Mouse (Mus musculus): ENCODE measurements at regions not wholly inside any gene's neighbourhood (a gene's known extent, or its start where the extent isn't known, plus 50 kb on each side); places are given as distances from the start of the nearest gene placed in this dataset.

DNA sequence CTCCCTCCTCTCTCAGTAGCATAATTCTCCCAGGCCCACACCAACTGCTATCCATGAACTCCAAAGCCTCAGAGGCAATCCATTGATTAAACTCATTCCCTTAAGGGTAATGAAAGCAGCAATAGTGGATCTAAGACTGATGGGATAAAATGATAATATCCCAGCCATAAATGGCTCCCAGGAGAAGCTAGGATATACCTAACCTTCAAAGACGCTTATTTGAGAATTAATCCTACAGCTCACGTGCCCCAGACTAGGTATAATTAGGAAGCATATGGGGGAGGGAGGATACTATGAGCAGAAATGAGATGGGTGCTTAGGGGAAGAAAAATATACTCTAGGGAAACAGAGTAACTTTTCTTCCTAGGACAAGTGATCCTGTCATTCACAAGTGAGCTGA, 52.8 kb upstream of the Rnf32 start:
- DNase-seq (ENCODE audit: low spot score in 2 of 2), result no peak

DNA sequence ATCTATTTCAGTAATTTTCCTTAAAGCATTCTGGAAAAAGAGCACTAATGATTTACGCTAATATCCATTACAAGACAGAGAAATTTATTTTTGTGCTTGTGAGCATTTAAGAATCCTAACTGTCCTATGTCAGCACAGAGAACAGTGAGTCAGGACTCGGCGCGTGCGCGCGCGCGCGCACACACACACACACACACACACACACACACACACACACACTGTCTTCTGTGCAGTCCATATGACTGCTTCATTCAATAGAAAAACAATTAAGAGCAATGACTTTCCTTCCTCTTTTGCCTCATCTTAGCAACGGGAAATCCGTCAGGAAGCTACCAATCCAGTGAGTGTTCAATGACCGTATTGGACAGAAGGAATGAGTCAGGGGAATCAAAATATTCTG, 53.3 kb upstream of the Rnf32 start:
- no peak for DNase-seq (ENCODE audit: low spot score in 2 of 2)

DNA sequence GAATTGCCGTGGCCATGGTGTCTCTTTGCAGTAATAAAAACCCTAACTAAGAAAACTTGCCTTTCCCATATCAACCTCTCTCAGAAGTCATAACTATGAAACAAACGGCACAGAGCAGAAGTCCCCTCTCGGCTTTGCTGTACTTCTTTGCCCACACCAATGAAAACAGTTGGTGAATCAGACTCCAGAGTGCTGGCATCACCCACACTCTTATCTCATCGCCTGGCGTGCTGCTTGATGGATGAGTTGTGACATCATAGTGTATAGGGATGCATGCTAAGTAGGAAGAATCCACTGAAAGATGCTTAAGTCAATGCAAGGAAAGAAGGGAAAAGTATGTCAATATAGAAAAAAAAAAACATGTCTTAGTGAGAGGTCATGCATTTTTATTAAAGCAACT, 58.3 kb upstream of the Rnf32 start:
- no peak for DNase-seq (ENCODE audit: low spot score in 2 of 2)

DNA sequence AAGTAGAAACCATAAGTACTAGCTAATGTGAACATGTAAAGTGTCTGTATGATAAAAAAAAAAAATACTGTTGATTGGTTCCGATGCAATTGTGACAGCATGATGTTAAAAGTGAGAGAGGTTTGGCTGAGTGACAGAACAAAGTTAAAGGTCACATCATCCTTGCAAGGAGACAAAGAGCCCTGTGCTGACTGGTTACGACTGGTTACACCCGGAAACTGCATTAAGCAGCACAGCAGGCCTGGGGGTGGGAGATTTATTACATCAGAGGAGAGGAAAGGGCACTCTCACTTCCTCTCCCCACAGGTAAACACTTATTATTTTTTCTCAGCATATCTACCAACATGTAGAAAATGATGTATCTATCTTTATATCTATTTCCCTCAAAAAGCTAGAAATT, 63.5 kb upstream of the Rnf32 start:
- no peak for DNase-seq (ENCODE audit: low spot score in 2 of 2)

DNA sequence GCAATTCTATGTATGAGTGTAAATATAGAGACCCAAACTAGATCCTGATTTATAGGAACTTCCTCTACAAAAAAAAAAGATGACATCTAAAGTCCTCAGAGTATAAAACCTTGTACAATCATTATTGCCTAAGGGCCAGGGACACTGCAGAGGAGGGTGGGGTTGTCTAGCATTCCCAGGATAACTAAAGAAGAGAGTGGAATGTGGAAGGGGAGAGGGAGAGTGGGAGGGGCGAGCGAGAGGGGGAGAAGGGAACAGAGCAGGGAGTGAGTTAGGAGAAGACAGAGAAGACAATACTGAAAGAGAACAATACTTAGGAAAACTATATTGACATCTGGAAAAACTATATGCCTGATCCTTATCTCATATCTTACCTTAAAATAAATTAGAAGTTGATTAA, 64.0 kb upstream of the Rnf32 start:
- DNase-seq (ENCODE audit: low spot score in 2 of 2), result no peak

DNA sequence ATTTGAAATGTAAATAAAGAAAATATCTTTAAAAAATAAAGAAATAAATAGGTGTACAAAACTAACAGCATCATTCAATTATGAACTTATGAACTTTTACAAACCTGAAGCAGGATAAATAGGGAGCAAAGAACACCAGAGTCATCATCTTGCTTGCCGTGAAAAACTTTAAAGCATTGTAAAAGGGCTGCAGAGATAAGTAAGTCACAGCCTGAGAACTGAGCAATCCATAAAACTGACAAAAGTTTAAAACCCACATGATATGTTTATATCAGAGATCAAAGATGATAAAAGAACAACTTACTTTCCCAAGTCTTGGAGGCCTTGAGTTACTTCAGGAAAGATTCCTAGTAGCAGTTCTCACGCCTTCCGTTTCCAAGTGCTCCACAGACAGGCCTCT, 66.1 kb upstream of the Rnf32 start:
- no peak for DNase-seq (ENCODE audit: low spot score in 2 of 2)

DNA sequence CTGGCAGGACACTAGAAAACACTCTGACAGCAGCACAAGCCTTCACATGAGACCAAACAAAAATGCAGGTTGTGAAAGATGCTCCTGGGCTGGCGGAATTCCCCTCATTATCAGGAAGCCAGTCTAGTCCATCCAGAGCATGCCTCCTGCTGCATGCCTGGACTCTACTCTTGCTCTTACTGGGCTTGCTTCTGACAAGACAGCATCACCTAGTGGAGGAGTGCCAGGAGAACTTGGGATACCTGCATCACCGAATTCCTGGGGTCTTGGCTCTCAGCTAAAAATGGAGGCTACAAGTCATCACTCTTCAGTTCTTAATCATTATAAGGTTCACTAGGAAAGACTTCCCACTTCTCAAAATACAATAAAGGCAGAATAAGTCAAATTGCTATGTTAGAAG, 78.8 kb upstream of the Rnf32 start:
- no peak for DNase-seq (ENCODE audit: low spot score in 2 of 2)

DNA sequence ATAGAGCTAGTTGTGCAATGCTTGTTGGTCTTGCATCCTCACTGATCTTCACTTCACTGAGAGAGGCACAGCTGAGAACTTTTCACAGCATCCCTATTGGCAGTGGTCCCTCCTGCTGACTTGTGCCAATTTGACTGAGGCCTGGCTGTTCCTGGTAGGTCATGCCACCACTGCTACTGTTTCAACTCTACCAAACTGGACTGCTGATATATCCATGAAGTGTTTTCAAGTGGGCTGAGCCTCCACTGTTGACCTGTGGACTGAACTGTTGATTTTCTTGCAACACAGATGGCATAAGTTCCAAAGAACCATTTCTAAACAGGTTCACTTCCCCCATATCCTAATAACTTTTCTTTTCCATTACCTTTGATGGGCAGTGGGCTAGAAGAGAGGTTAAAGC, 83.3 kb upstream of the Rnf32 start:
- DNase-seq (ENCODE audit: low spot score in 2 of 2), result no peak

DNA sequence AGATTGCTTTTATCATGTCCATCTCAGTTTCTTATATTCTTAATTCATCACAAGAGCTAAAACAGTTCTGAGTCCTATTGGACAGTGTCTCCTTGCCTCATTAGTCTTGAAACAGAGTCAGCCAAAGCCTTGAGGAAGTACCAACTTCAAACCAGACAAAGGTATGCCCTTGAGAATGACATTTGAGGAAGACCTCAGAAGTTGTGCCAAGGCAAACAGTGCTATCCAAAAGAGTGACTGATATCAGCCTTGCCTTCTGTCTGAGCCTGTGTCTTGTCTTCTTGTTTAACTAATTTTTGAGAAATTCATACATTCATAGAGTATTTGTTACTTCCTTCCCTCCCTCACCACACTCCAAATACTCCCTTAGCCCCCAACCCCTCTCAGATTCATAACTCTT, 88.5 kb upstream of the Rnf32 start:
- no peak for DNase-seq (ENCODE audit: low spot score in 2 of 2)

DNA sequence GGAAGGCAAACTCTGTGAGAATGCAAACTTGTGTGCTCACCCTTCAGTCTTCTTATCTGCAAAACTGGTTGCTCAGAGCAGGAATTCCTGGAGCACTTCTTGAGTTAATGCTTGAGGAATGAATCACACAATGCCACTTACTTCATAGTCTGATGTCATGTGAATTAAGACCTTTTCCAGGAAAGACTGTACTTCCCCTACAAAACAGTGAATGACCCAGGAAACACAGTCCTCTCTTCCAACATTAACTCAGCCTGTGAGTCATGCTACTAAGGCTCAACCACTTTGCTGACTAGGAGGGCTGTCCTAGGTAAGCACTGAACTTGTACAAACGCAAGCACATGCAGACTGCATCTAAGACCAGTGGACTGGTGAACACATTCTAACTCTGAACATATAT, 112.5 kb upstream of the Rnf32 start:
- DNase-seq (ENCODE audit: low spot score in 2 of 2), result no peak

DNA sequence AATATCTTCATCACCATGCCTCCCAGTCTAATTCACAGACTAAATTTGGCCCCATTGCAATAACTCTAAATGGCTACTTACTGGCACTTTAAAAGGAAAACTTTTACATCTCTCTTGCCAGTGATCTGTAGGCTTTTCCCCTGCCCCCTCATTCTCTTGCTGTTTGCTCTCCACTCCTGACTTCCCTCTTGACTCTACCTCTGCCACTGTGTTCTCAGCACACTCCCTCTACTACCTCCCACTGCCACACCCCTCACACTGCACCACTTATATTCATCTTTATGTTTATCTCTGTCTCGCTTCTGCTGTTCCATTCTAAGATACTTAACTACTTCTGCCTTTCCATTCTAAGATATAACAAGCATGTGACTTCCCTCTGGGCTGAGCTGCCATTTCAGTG, 141.4 kb upstream of the Rnf32 start:
- DNase-seq (ENCODE audit: low spot score in 2 of 2), result no peak

DNA sequence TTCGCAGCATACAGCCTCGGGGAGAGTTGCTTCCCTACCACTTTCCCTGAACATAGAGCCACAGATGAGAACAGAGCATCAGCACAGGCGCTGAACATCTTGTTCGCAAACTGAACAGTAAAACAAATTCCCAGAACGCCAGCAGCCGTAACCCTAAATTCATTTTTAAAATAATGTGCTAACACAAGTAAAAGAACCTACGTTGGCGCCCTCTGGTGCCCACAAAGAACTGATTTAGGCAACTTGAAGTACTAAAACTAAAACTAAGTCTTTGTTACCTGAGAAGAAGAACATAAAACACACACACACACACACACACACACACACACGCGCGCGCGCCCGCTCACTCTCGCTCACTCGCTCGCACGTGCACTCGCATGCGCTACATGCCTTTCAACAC, 159.2 kb upstream of the Rnf32 start:
- peak; percentile 49 to 61 for DNase-seq (ENCODE audit: low spot score in 2 of 2)

DNA sequence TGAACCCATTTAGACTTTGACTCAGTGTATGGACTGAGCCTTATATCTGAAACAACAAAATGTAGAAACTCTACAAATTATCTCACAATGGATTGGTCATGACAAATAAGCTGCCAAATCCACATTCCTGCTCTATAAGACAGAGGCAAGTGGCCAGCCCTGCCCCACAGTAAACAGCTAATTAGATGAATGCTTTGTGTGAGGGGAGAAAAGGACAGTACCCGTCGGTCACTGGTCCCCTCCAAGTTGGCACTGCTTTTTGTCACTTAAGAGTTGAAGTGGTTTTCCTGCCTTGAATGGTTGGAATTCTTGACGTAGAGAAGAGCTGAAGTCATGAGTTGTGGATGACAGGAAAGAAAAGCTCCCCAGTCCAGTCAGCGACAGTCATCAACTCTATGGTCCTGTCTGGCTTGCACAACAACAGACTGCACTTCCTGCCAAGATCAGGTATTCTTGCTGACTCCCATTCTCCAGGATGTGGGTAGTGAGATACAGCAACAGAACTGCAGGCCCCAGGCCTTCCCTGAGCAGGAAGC, 162.3 kb upstream of the Rnf32 start:
- DNase-seq (ENCODE audit: low spot score in 2 of 2), result no peak

DNA sequence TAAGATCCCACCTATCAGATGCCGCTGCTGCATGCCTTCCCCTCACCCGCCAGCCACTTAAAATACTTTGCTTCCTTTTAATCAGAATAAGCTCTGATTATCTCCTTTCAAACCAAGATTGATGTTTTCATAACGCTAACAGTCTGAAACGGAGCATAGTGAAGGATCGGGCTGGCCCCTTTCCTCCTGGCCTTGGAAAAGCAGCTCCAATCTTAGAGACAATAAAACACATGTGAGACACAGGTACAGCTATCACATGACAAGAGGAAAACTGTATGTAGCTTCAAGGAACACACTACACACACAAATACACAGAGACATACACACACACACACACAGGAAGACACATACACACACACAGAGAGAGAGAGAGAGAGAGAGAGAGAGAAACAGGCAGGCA, 165.3 kb upstream of the Rnf32 start:
- DNase-seq (ENCODE audit: low spot score in 2 of 2), result no peak

DNA sequence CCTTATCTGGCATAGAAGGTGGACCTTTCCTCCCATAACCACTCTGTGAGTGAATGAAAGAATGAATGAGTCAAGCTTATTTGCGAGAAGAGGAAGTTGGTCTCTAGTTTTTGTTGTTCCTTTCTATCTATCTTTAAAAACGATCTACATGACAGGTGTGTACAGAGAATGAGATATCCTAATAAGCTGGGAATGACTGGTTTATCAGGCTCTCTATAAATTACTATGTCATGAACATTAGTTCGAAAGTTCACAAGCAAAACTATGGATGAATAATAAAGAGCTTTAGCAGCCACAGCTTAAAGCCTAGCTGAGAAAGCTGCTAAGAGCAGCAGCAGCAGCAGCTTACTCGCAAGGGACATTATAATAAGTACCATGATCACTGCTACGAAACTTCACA, 165.8 kb upstream of the Rnf32 start:
- DNase-seq (ENCODE audit: low spot score in 2 of 2), result no peak

DNA sequence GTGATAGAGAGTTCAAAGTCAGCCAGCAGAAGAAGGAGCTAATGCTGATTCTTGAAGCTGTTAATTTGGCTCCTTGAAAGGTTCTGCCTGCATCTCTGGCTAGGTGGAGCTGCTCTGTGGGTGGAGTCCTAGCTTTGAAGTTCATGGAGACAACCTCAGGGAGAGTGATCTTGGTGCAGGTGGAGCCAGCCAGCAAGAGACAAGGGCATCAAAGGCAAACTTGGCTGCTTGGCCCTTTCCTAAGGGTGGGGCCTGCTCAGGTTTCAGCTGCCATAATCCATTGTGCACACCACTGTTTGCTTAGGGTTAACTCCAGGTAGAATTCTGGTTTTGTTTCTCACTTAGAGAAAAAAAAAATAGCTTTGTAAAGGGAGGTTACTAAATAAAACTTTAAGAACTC, 170.7 kb upstream of the Rnf32 start:
- DNase-seq (ENCODE audit: low spot score in 2 of 2), result no peak

DNA sequence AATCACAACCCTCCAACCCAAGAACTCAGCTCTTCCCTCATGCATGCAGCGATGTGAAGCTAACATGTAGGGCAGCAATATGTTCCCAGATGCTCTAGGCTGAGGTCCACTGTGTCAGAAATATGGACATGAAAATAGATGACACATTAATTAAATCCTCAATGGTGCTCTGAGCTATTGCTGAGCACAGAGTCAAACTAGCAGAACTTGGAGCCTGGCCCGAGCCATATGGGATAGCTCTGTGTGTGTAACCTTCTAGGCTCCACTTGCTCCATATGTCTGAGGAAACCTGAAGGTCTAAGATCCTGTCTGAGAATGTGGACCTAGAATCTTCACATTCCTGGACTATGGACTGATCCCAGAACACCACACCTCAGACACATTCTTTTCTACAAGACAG, 203.0 kb upstream of the Rnf32 start:
- no peak for DNase-seq (ENCODE audit: low spot score in 2 of 2)

DNA sequence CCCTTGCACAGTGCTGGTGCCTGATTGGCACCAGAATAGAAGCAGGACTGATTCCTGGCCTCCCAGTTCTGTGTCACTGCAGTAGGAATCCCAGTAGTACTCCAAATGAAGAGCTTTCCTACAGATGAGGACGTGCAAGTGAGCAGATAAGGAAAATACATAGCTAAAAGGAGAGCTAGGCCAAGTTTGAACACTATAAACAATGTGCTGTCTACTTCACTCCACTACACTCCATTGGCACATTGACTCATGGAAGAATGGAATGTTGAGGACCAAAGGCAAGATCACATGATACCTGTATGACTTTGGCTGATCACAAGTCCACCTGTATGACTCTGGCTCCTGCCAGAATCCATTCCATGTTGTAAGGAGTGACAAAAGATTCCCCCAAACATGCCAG, 215.9 kb upstream of the Rnf32 start:
- no peak for DNase-seq (ENCODE audit: low spot score in 2 of 2)

DNA sequence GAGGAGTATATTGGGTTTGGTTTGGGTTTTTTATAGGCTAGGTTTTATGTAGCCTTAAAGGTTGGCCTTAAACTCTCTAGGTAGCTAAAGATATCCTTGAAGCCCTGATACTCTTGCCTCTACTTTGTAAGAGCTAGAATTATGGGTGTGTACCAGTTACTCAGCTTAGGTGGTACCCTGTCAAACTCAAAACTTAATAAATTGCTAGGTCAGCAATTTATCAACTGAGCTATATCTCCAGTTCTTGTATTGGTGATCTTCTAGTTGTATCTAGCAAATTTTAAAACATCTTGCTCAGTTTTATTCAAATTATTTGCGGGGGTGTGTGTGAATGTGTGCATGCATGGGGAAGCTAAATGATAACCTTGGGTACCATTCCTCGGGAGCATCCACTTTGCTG, 225.4 kb upstream of the Rnf32 start:
- no peak for DNase-seq (ENCODE audit: low spot score in 2 of 2)

DNA sequence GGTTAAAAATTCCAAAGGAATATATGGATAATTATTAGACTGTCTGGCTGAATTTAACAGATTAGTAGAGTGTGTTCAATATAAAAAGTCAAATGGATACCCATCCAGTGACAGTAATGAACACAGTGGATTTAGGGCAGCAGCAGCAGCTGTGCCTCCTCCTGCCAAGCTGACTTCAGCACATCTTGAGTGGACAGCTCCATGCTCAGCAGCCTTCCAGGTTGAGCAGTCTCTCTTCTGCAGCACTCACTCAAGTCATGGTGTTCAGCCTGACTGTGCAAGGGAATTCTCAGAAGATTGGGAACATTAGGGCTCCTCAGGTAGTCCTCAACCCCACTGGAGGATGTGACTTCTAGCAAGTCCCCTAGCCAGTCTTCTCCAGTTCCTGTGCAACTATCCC, 240.8 kb upstream of the Rnf32 start:
- no peak for DNase-seq (ENCODE audit: low spot score in 2 of 2)

DNA sequence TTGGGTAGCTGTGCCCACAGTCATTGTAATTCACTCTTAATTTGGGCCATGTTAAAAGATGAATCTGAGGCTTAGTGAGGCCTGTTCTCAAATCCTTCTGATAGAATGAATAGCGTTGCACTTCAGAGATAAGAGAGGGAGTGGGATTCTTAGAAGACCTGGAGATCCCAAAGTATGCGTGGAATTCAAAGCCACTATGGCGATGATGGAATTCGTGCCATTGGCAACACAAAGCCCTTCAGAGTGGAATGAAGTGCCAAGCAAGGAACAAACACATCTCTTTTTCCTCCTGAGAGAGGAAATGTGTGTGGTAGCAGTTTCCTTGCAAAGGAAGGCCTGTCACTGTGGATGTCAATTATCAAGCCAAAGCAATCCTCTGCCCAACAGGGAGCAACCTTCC, 248.3 kb upstream of the Rnf32 start:
- no peak for DNase-seq (ENCODE audit: low spot score in 2 of 2)

DNA sequence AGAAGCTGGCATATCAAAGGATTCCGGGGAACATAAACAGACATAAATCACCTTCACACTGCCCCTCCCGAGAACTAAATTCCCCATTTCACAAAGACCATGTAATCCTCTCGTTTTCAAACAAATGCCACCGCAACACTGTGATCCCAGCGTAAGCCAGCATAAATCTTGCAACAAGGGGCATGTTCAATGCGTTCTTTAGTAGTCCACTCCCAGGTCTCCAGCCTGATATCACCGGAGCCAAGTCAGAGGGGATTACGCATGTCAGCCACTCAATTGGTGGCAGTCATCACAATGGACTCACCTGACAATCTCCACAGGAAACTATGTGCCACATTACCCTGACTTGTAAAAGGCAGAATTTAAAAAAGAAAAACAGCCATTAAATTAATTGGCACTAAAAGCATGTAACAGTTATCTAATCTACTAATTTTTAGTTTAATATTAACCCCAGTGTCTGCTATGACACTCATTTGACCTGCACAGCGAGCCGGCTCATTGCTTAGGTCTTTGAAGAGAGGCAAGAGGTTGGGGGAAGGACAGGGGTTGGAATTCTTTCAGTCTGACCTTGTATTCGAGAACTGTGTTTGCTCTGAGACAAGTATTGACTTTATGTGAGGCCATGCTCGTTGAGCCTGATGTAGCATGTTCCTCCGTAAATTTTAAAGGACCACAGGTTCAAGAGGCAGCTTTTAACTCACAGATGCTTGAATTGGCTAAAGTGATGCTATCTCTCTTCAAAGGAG, 252.0 kb upstream of the Rnf32 start:
- no peak for DNase-seq (ENCODE audit: low spot score in 2 of 2)

DNA sequence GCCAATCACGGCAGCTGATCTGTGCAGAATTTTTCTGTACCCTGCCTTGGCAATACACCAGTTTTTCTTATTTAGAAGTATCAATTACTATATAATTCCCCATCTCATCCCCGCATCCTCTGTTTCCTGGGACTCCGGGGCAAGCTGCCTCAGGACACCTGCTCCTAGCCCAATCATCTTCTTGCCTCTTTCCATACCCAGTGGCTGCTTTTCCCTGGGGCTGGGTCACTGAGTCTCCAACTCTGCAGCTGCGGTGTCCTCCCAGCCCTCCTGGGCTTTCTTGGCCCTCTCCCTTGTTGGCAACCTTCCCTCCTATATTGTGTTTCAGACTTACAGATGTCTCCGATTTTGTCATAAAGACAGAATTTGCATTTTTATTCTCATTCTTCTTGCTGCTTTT, 254.8 kb upstream of the Rnf32 start:
- no peak for DNase-seq (ENCODE audit: low spot score in 2 of 2)
